Mouse (Mus musculus) frontal cortex, adult 2 months (tissue): Measurements from ENCODE around the gene Gm49342. TPM values are rescaled to one million over a fixed set of nuclear protein-coding genes. Genes with fewer than 3 reads are reported as not detected.
A peak's percentile ranks its signal among the peaks of the same experiment; 100 is the strongest.
"Not testable (repeated sequence)": the region's sequence is repeated elsewhere in the genome, so short reads cannot be mapped to it uniquely, and the experiment has no call there.

Experiments used
- DNase-seq, 2 experiments: peaks; one replicate each; pipeline ENCODE4 v3.0.0; 2022; ENCODE audit warnings: low spot score in 1 of 2; ENCODE audit errors: extremely low spot score in 1 of 2
- polyA plus RNA-seq: library from polyadenylated mRNA; depleted of rRNA; stranded (reverse); fragments of >200 nt; gene quantifications from 2 replicates; pipeline ENCODE4 v1.2.3, GENCODE M21; 2012; rRNA removed

The Gm49342 gene
- polyA plus RNA-seq: 25.7 and 37.9 TPM in 2 replicates

GRCm38 (mm10) chr14:50943932-50944667, at the start of gene Gm49342:
Gene Gm49342, plus strand, starts transcription at chr14:50944517.
- DNase-seq: peak; percentile 81 to 89

GRCm38 (mm10) chr14:50895407-50895806, 48.9 kb upstream of the Gm49342 start:
- no peak for DNase-seq

- DNase-seq: peak in 1 of 2 experiments; percentile 60
Observed at GRCm38 (mm10) chr14:50895985-50896746, 48.2 kb upstream of the Gm49342 start.

- peak in 1 of 2 experiments; percentile 55 for DNase-seq
Observed at GRCm38 (mm10) chr14:50896747-50897373, 47.5 kb upstream of the Gm49342 start.

GRCm38 (mm10) chr14:50897374-50897765, 46.9 kb upstream of the Gm49342 start, which contains the start of gene Klhl33:
Gene Klhl33, minus strand, starts transcription at chr14:50897507.
- DNase-seq: peak in 1 of 2 experiments; percentile 8

GRCm38 (mm10) chr14:50897992-50898391, 46.3 kb upstream of the Gm49342 start:
- DNase-seq: not testable (repeated sequence)

GRCm38 (mm10) chr14:50903973-50904827, 40.1 kb upstream of the Gm49342 start:
- DNase-seq: peak in 1 of 2 experiments; percentile 39

GRCm38 (mm10) chr14:50904828-50905129, 39.5 kb upstream of the Gm49342 start:
- no peak for DNase-seq

GRCm38 (mm10) chr14:50905327-50905726, 39.0 kb upstream of the Gm49342 start:
- DNase-seq: not testable (repeated sequence)

- no peak for DNase-seq
Observed at GRCm38 (mm10) chr14:50908126-50908525, 36.2 kb upstream of the Gm49342 start.

GRCm38 (mm10) chr14:50911356-50911755, 33.0 kb upstream of the Gm49342 start:
- no peak for DNase-seq

- not testable (repeated sequence) for DNase-seq
Observed at GRCm38 (mm10) chr14:50923437-50923836, 20.9 kb upstream of the Gm49342 start.

GRCm38 (mm10) chr14:50924281-50925064, 19.8 kb upstream of the Gm49342 start, which contains the start of the genes Osgep and Apex1:
Gene Osgep, minus strand, starts transcription at chr14:50924893.
Gene Apex1, plus strand, starts transcription at chr14:50924968.
- DNase-seq: peak; percentile 96 to 98

GRCm38 (mm10) chr14:50925111-50925920, 19.0 kb upstream of the Gm49342 start:
- DNase-seq: peak in 1 of 2 experiments; percentile 17

GRCm38 (mm10) chr14:50927366-50927765, 17.0 kb upstream of the Gm49342 start:
- DNase-seq: no peak

- no peak for DNase-seq
Observed at GRCm38 (mm10) chr14:50929951-50930350, 14.4 kb upstream of the Gm49342 start.

- DNase-seq: peak; percentile 22 to 47
Observed at GRCm38 (mm10) chr14:50930377-50930753, 14.0 kb upstream of the Gm49342 start.

- peak; percentile 99 to 100 for DNase-seq
Observed at GRCm38 (mm10) chr14:50930754-50931492, 13.4 kb upstream of the Gm49342 start, which contains the start of the genes Pip4p1 and Pnp. Gene Pip4p1, minus strand, starts transcription at chr14:50930856. Gene Pnp, plus strand, starts transcription at chr14:50931082.
